Mouse (Mus musculus) lung, postnatal 25 days (tissue): ENCODE measurements around the gene 2610001J05Rik.

Source experiments
- DNase-seq: peaks from one replicate; pipeline ENCODE4 v3.0.0; 2022; ENCODE audit warnings: low spot score

2610001J05Rik gene

GRCm38 (mm10) chr6:13835720-13836665 lies 35.3 kb downstream of the 2610001J05Rik start:
- no peak for DNase-seq

- DNase-seq, result no peak
Measured at GRCm38 (mm10) chr6:13832770-13833169, 38.5 kb downstream of the 2610001J05Rik start.

- DNase-seq, result no peak
Measured at GRCm38 (mm10) chr6:13828877-13829276, 42.4 kb downstream of the 2610001J05Rik start.
